Mouse (Mus musculus): ENCODE measurements around the gene Faim2. TPM values are rescaled to one million over a fixed set of nuclear protein-coding genes. Genes with fewer than 3 reads are reported as not detected.

The Faim2 gene
- polyA plus RNA-seq, 1 experiment from 2014 or later, result 0.16 TPM

DNA sequence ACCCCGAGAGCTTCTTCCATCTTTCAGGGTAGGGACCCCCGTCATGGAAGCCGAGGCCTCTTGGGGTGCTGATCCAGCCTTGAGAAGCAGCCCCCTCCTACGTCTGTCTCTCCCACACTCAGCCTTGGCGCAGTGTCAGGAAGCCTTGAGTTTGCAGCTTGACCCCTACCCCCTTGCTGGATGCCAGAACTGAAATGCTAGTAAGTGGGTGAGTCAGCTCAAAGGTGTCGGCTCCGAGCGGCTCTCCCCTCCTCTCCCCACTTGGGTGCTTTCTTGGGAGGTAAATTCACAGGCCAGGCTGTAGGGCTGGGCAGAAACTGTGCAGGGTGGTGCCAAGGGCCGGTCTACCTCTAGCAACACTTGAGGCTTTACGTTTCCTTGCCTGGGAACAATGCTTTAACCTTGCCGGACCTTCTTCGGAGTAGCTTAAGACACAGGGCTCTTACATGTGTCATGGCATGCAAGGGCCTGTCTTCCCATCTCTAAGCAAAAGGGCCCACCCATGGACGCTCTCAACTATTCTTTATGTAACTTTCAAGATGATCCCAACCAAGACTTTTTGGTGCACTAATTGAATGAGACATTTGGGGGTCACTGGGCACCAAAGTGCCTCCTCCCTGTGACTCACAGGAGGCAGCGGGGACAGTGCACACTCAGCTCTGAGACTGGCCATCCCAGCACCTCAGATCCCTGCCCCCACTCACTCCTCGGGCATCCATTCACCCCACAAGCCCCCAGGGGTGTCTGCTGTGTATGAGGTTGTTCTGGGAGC lies 22.5 kb downstream of the Faim2 start:
- H3K27me3 ChIP-seq, result 0 out of 2 replicates have a peak, but pooled peaks cover 3% of the 10 kb centered on the region
- no peak overlapping the region for H3K4me3 ChIP-seq (replicated peaks)
- no peak for DNase-seq
- WGBS (ENCODE audit: insufficient replicate concordance), result 57% methylated on average over 15 of the region's 15 CpGs
- H3K36me3 ChIP-seq, result no peaks in the 10 kb centered on the region
- no peaks in the 10 kb centered on the region for H3K9me3 ChIP-seq (replicated peaks)
- no peak overlapping the region for H3K27ac ChIP-seq
- peaks cover 10% of the 10 kb centered on the region for H3K4me1 ChIP-seq (replicated peaks)
- H3K9ac ChIP-seq, result no peak overlapping the region
- no peak for ATAC-seq (ENCODE audit: low read depth)
- H3K4me2 ChIP-seq, result no peak overlapping the region

DNA sequence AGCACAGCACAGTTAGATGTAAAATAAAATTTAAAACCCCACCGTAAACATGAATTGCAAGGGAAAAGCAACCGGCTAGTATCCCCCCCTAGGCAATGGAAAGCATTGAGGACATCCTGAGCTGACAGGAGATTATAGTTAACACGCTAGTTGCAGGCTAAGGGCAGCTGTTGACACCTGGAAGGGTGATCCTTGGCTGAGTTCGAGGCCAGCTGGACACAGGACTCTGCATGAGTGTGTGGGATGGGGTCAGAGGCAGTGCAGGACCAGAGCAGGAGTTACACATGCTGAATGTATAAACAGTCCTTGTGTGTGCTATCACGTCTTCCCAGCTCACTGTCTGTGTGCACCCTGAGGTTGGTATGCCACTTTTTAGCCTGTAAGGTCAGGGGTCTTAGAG lies 24.7 kb downstream of the Faim2 start:
- Histone ChIP-seq H3K27ac (no peak overlapping the region), H3K9me3 (replicated peaks) (no peaks in the 10 kb centered on the region), H3K36me3 (no peaks in the 10 kb centered on the region), H3K4me2 (no peak overlapping the region), H3K4me1 (replicated peaks) (peaks cover 30% of the 10 kb centered on the region), H3K4me3 (replicated peaks) (no peak overlapping the region), H3K27me3 (0 out of 2 replicates have a peak, but pooled peaks cover 7% of the 10 kb centered on the region), H3K9ac (no peak overlapping the region)
- ATAC-seq (ENCODE audit: low read depth), result no peak
- DNase-seq, result no peak
- 64% methylated on average over 5 of the region's 5 CpGs for WGBS (ENCODE audit: insufficient replicate concordance)

- Histone ChIP-seq H3K27ac (no peak overlapping the region), H3K9me3 (replicated peaks) (no peaks in the 10 kb centered on the region), H3K4me1 (replicated peaks) (peaks cover 37% of the 10 kb centered on the region), H3K4me3 (replicated peaks) (no peak overlapping the region), H3K27me3 (0 out of 2 replicates have a peak, but pooled peaks cover 11% of the 10 kb centered on the region), H3K9ac (no peak overlapping the region), H3K4me2 (no peak overlapping the region), H3K36me3 (no peaks in the 10 kb centered on the region)
- 58% methylated on average over 12 of the region's 12 CpGs for WGBS (ENCODE audit: insufficient replicate concordance)
- DNase-seq, result no peak
- no peak for ATAC-seq (ENCODE audit: low read depth)
These were observed 25.6 kb downstream of the Faim2 start for GRCm38 (mm10) chr15:99502311-99502831.

- H3K27ac ChIP-seq, result no peak overlapping the region
These were observed 26.4 kb downstream of the Faim2 start for GRCm38 (mm10) chr15:99501292-99502260.

GRCm38 (mm10) chr15:99500320-99500719 lies 27.6 kb downstream of the Faim2 start:
- no peak for ATAC-seq (ENCODE audit: low read depth)
- 15% methylated on average over 5 of the region's 5 CpGs for WGBS (ENCODE audit: insufficient replicate concordance)

More at GRCm38 (mm10) chr15:99501292-99502260, 26.4 kb downstream of the Faim2 start:
- 65% methylated on average over 20 of the region's 20 CpGs for WGBS (ENCODE audit: insufficient replicate concordance)
- no peaks in the 10 kb centered on the region for H3K9me3 ChIP-seq (replicated peaks)
- H3K27me3 ChIP-seq, result 0 out of 2 replicates have a peak, but pooled peaks cover 11% of the 10 kb centered on the region
- peaks cover 39% of the 10 kb centered on the region for H3K4me1 ChIP-seq (replicated peaks)
- no peak overlapping the region for H3K9ac ChIP-seq
- H3K36me3 ChIP-seq, result no peaks in the 10 kb centered on the region
- H3K4me2 ChIP-seq, result no peak overlapping the region
- no peak for DNase-seq
- ATAC-seq (ENCODE audit: low read depth), result no peak
- H3K4me3 ChIP-seq (replicated peaks), result no peak overlapping the region

GRCm38 (mm10) chr15:99499726-99500125 lies 28.2 kb downstream of the Faim2 start:
- Histone ChIP-seq H3K4me3 (replicated peaks) (no peak overlapping the region), H3K4me1 (replicated peaks) (peaks cover 39% of the 10 kb centered on the region), H3K9me3 (replicated peaks) (no peaks in the 10 kb centered on the region), H3K4me2 (no peak overlapping the region), H3K9ac (no peak overlapping the region), H3K27me3 (peaks cover 14% of the 10 kb centered on the region; the same call in 1 of the 2 replicates), H3K36me3 (no peaks in the 10 kb centered on the region), H3K27ac (no peak overlapping the region)
- WGBS (ENCODE audit: insufficient replicate concordance), result 30% methylated on average over 6 of the region's 6 CpGs
- ATAC-seq (ENCODE audit: low read depth) (no peak), DNase-seq (no peak)

More at GRCm38 (mm10) chr15:99500320-99500719, 27.6 kb downstream of the Faim2 start:
- DNase-seq, result no peak
- Histone ChIP-seq H3K27ac (no peak overlapping the region), H3K4me2 (no peak overlapping the region), H3K9ac (no peak overlapping the region), H3K27me3 (0 out of 2 replicates have a peak, but pooled peaks cover 11% of the 10 kb centered on the region), H3K4me1 (replicated peaks) (peaks cover 39% of the 10 kb centered on the region), H3K9me3 (replicated peaks) (no peaks in the 10 kb centered on the region), H3K36me3 (no peaks in the 10 kb centered on the region), H3K4me3 (replicated peaks) (no peak overlapping the region)

- DNase-seq (no peak), ATAC-seq (ENCODE audit: low read depth) (no peak)
- Histone ChIP-seq H3K4me1 (replicated peaks) (peaks cover 39% of the 10 kb centered on the region), H3K27me3 (peaks cover 20% of the 10 kb centered on the region; the same call in 1 of the 2 replicates), H3K9me3 (replicated peaks) (no peaks in the 10 kb centered on the region), H3K4me3 (replicated peaks) (no peak overlapping the region), H3K36me3 (no peaks in the 10 kb centered on the region), H3K27ac (no peak overlapping the region), H3K9ac (no peak overlapping the region), H3K4me2 (no peak overlapping the region)
- 22% methylated on average over 4 of the region's 4 CpGs for WGBS (ENCODE audit: insufficient replicate concordance)
These were observed 29.2 kb downstream of the Faim2 start for GRCm38 (mm10) chr15:99498781-99499180.

- peaks cover 24% of the 10 kb centered on the region; the same call in 1 of the 2 replicates for H3K27me3 ChIP-seq
- WGBS (ENCODE audit: insufficient replicate concordance), result 59% methylated on average over 4 of the region's 4 CpGs
- H3K4me3 ChIP-seq (replicated peaks), result no peak overlapping the region
- H3K36me3 ChIP-seq, result no peaks in the 10 kb centered on the region
- H3K9me3 ChIP-seq (replicated peaks), result no peaks in the 10 kb centered on the region
- H3K27ac ChIP-seq, result no peak overlapping the region
- ATAC-seq (ENCODE audit: low read depth), result no peak
- no peak for DNase-seq
- H3K9ac ChIP-seq, result no peak overlapping the region
- H3K4me1 ChIP-seq (replicated peaks), result peaks cover 39% of the 10 kb centered on the region
- no peak overlapping the region for H3K4me2 ChIP-seq
These were observed 29.6 kb downstream of the Faim2 start for GRCm38 (mm10) chr15:99498356-99498755.

DNA sequence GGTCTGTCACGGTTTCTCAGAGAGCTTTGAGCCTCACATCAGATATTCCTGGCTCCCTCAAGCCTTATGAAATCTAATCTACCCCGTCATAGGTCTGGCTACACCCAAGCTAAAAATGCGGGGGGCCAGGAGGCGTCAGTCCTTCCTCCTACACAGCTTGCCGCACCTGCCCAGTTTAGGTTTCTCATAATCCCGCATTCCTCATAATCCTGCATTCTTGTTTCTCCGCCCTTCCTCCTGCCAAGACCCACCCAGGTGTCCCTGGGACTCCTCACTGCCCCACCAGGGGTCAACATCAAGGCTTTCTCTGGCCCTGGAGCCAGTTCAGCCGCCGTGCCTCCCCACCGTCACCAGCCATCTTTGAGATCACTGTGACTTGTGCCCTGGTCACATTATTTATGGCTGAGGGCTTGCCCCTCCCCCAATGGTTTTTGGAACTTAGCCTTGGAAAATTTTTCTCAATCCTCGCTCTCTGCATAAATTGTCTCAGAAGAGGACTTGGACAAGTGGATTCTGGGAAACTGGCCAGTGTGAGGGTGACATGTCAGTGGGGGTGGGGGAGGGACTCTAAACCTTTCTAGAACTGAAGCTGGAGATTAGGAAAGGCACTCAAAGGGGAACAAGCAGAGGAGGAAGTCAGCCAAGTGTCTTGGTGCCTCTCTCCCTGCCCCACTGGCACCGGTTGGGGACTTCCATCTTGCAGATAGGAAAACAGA lies 30.3 kb downstream of the Faim2 start:
- Histone ChIP-seq H3K4me2 (no peak overlapping the region), H3K9me3 (replicated peaks) (no peaks in the 10 kb centered on the region), H3K27me3 (peaks cover 27% of the 10 kb centered on the region), H3K36me3 (no peaks in the 10 kb centered on the region), H3K9ac (no peak overlapping the region), H3K4me1 (replicated peaks) (peaks cover 39% of the 10 kb centered on the region), H3K4me3 (replicated peaks) (no peak overlapping the region), H3K27ac (no peak overlapping the region)
- DNase-seq (no peak), ATAC-seq (ENCODE audit: low read depth) (no peak)
- 40% methylated on average over 12 of the region's 12 CpGs for WGBS (ENCODE audit: insufficient replicate concordance)

DNA sequence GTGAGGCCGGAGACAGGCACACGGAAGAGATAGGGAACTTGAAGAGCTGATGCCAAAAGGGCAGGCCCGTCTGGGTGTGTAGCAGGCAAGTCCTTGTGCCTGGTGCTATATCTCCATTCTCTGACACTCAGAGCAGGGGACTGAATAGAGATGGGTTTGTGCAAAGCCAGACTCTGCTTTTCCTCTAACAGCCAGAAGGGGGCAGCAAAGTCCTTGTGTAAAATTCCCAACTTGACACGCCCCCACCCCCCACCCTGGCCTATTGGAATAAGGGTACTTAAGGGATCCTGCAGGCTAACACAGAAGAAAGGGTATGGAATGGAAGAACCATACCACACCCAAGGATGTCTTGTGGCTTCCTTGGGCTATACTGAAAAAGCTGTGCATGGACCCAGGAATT lies 30.9 kb downstream of the Faim2 start:
- no peak overlapping the region for H3K4me2 ChIP-seq
- H3K4me3 ChIP-seq (replicated peaks), result no peak overlapping the region
- WGBS (ENCODE audit: insufficient replicate concordance), result 13% methylated on average over 4 of the region's 4 CpGs
- H3K4me1 ChIP-seq (replicated peaks), result peaks cover 36% of the 10 kb centered on the region
- ATAC-seq (ENCODE audit: low read depth) (no peak), DNase-seq (no peak)
- no peaks in the 10 kb centered on the region for H3K9me3 ChIP-seq (replicated peaks)
- H3K36me3 ChIP-seq, result no peaks in the 10 kb centered on the region
- H3K27me3 ChIP-seq, result peaks cover 29% of the 10 kb centered on the region
- H3K9ac ChIP-seq, result no peak overlapping the region
- H3K27ac ChIP-seq, result no peak overlapping the region

Measured in liver, embryonic 13.5 days (tissue).